Mouse (Mus musculus) bone marrow, adult 2 months (tissue): ENCODE measurements around the gene Gsta4. TPM values are rescaled to one million over a fixed set of nuclear protein-coding genes. Genes with fewer than 3 reads are reported as not detected.
"Not testable (repeated sequence)": the region's sequence is repeated elsewhere in the genome, so short reads cannot be mapped to it uniquely, and the experiment has no call there.

ENCODE experiments used
- H3K27ac ChIP-seq: fragments of 200-500 bp; 2 replicates; pipeline ENCODE4 v1.5.1; 2012; ENCODE audit warnings: low read depth, mild to moderate bottlenecking, control low read depth, inconsistent platforms, low read length; ENCODE audit not compliant: control insufficient read depth, poor library complexity, insufficient read depth
- H3K4me1 ChIP-seq: fragments of 200-500 bp; 2 replicates; pipeline ENCODE4 v1.6.1; 2011; ENCODE audit warnings: low read length; ENCODE audit not compliant: control insufficient read depth, insufficient read depth
- H3K4me3 ChIP-seq: fragments of 200-500 bp; replicated peaks from 2 replicates; pipeline ENCODE3; 2011; ENCODE audit warnings: mild to moderate bottlenecking, low read depth, low read length, control low read depth; ENCODE audit not compliant: control insufficient read depth
- CTCF ChIP-seq: fragments of 200-500 bp; IDR thresholded peaks from 2 replicates; pipeline ENCODE4 v1.5.1; 2011; ENCODE audit warnings: low read length, control low read depth; ENCODE audit not compliant: control insufficient read depth, insufficient read depth
- POLR2A ChIP-seq: fragments of 200-500 bp; IDR thresholded peaks from 2 replicates; pipeline ENCODE4 v1.6.1; 2011; ENCODE audit warnings: low read depth, mild to moderate bottlenecking, control low read depth, low read length, borderline replicate concordance; ENCODE audit not compliant: control insufficient read depth
- WGBS: fragments of 180-500 bp; shearing (Covaris S2); methylation state at CpG from one replicate; pipeline ENCODE4 v1.1.7; 2018; 5-methylcytosine and 5-hydroxymethylcytosine counted together
- polyA plus RNA-seq: library from polyadenylated mRNA; stranded (reverse); fragments of >200 nt; gene quantifications from 2 replicates; pipeline ENCODE4 v1.2.4, GENCODE M21; 2011; ENCODE audit warnings: low replicate concordance; ENCODE audit not compliant: missing spikeins, insufficient read depth, insufficient read length

The Gsta4 gene
- polyA plus RNA-seq, 1 experiment: 60.9 TPM

DNA sequence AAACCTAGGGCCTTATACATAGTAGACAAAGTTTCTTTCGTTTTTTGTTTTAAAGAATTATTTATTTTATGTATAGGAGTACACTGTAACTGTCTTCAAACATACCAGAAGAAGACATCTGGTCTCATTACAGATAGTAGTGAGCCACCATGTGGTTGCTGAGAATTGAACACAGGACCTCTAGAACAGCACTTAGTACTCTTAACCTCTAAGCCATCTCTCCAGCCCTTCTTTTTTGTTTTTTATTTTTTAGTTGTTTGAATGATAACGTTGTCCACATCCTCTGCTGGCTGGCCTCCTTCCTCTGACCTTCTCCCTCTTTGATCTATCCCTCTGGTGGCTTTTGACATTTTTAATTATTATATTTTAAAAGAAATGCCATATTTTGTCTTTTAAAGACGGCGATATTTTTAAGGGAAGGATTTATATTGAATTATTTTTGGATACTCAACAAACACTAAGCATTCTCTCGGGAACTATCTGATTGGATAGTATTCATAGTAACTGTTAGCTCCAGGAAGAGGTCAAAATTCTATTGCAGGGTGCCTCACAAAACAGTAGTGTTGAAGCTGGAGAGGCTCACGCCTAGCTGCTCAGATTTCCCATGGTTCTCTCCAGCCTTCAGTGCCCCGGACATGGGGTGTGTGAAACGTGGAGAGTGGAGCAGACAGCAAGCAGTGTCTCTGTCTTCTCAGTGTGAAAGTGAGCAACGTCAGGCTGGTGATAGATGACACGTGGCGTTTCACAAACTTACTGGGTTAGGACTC, 28.2 kb upstream of the Gsta4 start:
- WGBS: 81% methylated on average over 11 of the region's 11 CpGs
- no peak overlapping the region for H3K27ac ChIP-seq
- H3K4me1 ChIP-seq: 0 out of 2 replicates have a peak, but pooled peaks cover 1% of the 10 kb centered on the region
- no peak for TF ChIP-seq CTCF
- no peak for TF ChIP-seq POLR2A
- no peak overlapping the region for H3K4me3 ChIP-seq

DNA sequence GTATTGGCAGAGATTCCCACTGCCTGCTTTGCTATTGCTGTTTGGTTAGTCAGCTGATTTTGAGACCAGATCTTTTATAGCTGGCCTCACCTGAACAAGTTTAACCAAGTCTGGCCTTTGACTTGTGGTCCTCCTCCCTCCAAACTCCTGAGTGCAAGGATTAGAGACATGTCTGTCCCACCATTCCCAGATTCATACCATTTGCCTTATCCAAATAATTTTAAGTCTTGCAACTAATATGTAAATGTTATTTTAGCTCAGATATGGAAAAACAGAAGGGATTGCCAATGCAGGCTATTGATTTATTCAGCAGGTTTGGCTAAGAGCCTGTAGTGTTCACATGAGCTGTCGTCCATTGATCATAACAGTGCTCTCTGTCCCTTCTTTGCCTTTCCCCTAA, 25.4 kb upstream of the Gsta4 start:
- H3K27ac ChIP-seq: no peak overlapping the region
- WGBS: 79% methylated on average over 1 of the region's 1 CpGs
- TF ChIP-seq CTCF (no peak), POLR2A (no peak)
- H3K4me1 ChIP-seq: no peaks in the 10 kb centered on the region
- no peak overlapping the region for H3K4me3 ChIP-seq

DNA sequence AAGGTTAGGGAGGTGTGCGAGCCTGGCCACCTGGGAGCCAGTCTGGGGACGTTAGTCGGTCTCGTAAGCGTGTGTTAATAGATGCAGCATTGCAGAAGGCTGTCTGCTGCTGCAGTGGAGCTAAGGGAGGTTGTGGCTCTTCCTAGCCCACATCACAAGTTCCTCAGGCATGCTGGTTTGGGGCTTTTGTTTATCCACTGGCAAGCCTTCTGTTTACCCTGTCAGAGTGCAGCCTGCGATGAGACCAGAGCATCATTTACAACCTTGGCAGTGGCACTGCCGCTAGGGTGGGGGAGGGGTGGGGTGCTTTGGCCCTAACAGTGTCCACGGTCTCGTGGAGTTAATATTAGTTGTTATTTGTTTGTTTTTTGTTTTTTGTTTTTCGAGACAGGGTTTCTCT, 19.3 kb upstream of the Gsta4 start:
- 86% methylated on average over 10 of the region's 10 CpGs for WGBS
- TF ChIP-seq POLR2A (no peak), CTCF (no peak)
- no peak overlapping the region for H3K4me3 ChIP-seq
- H3K27ac ChIP-seq: no peak overlapping the region
- H3K4me1 ChIP-seq: no peaks in the 10 kb centered on the region

DNA sequence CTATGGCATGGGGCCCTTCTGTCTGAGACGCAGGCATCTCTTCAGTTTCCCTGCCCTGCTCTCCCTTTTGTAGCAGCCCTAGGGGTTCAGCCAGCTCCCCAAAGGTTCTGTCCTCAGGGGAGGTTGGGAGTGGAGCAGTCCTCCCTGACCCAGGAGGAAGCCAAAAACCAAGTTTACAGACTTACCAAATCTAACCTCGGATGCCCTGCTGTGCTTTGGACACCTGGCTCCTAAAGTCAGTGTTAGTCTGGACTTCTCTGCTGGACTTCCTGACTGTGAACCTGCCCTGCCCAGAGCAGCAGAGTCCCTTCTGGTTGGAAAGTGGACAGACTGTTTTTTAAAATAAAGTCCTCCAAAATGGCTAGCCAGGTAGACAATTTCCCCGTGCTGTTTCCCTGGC, 17.8 kb upstream of the Gsta4 start:
- 92% methylated on average over 3 of the region's 3 CpGs for WGBS
- TF ChIP-seq POLR2A: no peak

DNA sequence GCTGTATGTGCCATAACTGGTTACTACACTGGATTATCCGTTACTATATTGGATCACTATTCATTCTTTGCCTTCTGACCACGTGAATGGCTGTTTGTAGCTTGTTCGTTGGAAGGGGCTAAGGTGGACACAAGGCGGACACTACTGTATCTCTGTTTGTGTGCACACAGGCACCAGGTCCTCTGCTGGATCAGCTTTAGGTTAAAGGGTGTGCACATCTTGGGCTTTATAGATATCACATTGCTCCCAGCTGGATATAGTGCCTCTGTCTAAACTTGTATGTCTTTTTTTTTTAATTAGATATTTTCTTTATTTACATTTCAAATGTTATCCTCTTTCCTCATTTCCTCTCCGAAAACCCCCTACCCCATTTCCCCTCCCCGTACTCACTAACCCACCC, 17.1 kb upstream of the Gsta4 start:
- TF ChIP-seq POLR2A (no peak), CTCF (no peak)
- Histone ChIP-seq H3K4me1 (no peaks in the 10 kb centered on the region), H3K4me3 (no peak overlapping the region), H3K27ac (no peak overlapping the region)
- 80% methylated on average over 6 of the region's 6 CpGs for WGBS

More for the DNA sequence above, 17.8 kb upstream of the Gsta4 start:
- Histone ChIP-seq H3K27ac (no peak overlapping the region), H3K4me1 (no peaks in the 10 kb centered on the region), H3K4me3 (no peak overlapping the region)

DNA sequence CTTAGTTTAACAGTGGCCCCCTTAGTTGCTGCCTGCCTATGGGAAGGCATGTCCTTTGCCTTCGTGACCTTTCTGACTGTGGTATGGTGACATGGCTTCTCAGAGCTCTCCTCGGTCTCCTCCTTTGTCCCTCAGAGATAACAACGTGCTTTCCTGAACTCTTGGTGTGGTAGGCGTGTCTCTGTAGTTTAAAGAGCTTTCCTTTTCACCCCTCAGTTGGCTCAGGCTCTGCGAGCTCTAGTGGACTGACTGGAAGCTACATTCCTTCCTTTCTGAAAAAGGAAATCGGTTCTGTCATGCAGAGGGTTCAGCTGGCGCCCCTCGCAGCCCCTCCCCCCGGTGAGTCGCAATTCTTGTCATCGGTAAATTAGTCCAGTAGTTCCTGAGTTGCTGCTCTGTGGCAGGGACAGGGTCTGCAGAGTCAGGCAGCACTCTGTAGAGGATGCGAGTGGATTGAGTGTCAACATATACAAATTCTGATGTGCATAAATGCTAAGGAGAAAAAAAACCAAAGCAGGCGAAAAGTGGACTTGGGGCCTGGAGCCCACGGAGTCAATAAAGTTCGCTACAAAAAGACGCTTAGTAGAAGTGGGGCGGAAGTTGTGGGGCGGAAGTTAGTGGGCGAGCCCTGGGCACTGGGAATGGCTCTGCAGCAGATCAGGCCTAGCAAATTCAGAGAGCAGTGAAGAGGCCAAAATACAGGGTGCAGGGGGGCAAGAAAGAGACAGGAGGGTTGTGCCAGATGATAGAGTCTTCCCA, 15.7 kb upstream of the Gsta4 start:
- TF ChIP-seq CTCF (no peak), POLR2A (no peak)
- no peaks in the 10 kb centered on the region for H3K4me1 ChIP-seq
- 78% methylated on average over 19 of the region's 19 CpGs for WGBS
- no peak overlapping the region for H3K27ac ChIP-seq
- no peak overlapping the region for H3K4me3 ChIP-seq

DNA sequence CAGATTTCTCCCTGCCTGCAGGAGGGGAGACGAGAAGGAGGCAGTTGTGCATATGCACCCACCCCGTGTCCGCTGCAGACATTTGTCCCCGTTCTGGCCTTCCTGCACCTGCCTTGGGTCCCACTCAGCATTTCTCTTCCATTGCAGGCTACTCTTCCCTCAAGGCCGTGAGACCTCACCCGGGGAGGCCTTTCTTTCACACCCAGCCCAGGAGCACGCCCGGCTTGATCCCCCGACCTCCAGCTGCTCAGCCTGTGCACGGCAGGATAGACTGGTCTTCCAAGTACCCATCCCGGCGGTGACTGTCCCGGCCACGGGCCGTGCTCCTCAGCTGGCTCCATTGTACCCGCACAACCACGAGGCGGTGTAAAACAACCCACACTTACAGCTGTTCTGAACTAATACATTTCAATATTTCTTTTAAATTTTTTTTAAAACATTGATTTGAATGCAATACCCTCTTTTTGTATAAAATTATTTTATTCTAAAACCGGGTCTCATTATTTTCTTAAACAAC, 15.1 kb upstream of the Gsta4 start:
- no peak overlapping the region for H3K27ac ChIP-seq
- H3K4me1 ChIP-seq: no peaks in the 10 kb centered on the region
- WGBS: 91% methylated on average over 19 of the region's 19 CpGs
- H3K4me3 ChIP-seq: no peak overlapping the region
- TF ChIP-seq POLR2A (no peak), CTCF (no peak)

DNA sequence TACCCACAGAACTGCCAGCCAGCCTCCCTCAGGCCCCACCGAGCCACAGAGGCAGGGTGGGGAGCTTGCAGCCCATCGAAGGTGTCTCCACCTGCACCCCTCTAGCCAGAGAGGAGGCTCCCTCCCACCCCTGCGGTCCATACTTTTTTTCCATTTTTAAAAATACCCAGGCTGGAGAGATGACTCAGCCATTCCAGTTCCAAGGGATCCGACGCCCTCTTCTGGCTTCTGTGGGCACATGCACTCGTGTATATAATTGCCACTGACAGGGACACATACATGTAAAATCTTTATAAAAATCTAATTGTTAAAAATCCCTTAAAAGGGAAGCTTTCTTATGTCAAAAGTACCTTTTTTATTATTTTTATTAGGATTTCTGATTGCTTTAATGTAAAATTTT, 13.7 kb upstream of the Gsta4 start:
- H3K4me3 ChIP-seq: no peak overlapping the region
- WGBS: 85% methylated on average over 6 of the region's 6 CpGs
- no peak overlapping the region for H3K27ac ChIP-seq
- no peaks in the 10 kb centered on the region for H3K4me1 ChIP-seq
- TF ChIP-seq CTCF (no peak), POLR2A (no peak)

DNA sequence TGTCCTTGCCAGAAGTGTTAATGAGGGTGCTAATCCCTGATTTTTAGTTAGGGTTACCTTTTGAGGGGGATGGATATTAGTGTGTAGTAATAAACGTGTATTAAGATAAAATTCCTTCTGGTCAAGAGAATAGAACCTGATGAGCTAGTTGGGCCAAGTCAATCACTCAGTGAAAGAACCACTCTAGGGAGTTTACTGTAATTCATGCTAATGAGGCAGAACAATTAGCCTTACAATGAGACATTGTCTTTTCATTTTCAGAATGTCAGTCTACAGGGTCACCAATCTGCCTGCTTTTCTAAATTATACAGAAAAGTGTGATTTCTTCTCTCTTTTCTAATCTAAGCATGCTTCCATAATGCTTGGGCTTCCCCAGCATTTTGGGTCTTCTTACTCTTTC, 8.6 kb upstream of the Gsta4 start:
- no peaks in the 10 kb centered on the region for H3K4me1 ChIP-seq
- TF ChIP-seq CTCF (no peak), POLR2A (no peak)
- 74% methylated on average over 1 of the region's 1 CpGs for WGBS
- no peak overlapping the region for H3K27ac ChIP-seq
- no peak overlapping the region for H3K4me3 ChIP-seq

DNA sequence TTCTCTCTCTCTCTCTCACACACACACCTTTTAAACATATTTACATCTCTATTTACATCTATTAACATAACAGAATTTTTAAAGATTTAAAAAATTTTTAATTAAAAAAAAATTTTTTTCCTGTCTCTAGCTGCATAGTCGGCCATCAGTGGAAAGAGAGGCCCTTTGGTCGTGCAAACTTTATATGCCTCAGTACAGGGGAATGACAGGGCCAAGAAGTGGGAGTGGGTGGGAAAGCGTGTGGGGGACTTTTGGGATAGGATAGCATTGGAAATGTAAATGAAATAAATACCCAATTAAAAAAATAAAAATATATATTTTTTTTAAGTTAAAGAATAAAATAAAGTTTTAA, 7.7 kb upstream of the Gsta4 start:
- not testable (repeated sequence) for H3K27ac ChIP-seq, H3K4me3 ChIP-seq, H3K4me1 ChIP-seq
- 49% methylated on average over 3 of the region's 3 CpGs for WGBS
